Comparison of ENCODE assay signal across 8 mouse cellular contexts in genomic region chr5:137045402-137046323, GRCm38 (mm10). TPM values are rescaled to one million over a fixed set of nuclear protein-coding genes. Genes with fewer than 3 reads are reported as not detected.
A peak's percentile ranks its signal among the peaks of the same experiment; 100 is the strongest.
DNase-seq lines count a peak whose midpoint lies in the region; ATAC-seq lines count a peak whose summit lies in the region.

TSS of gene Ap1s1 (minus strand) at chr5:137046135.

- H3K9me3 ChIP-seq in heart, embryonic 10.5 days, result no peaks in the 10 kb centered on the region
- no peaks in the 10 kb centered on the region for H3K9me3 ChIP-seq in kidney, embryonic 15.5 days (replicated peaks)

- H3K27me3 ChIP-seq in heart, embryonic 10.5 days (ENCODE audit: insufficient read depth, poor library complexity, severe bottlenecking), result no peaks in the 10 kb centered on the region
- H3K27me3 ChIP-seq in kidney, embryonic 15.5 days, result no peaks in the 10 kb centered on the region

- WGBS in heart, embryonic 10.5 days, result under 1% methylated on average over 48 of the region's 48 CpGs
- WGBS in kidney, embryonic 15.5 days, result under 1% methylated on average over 48 of the region's 48 CpGs

- peak within 1 kb of the TSS; percentile 79 for H3K9ac ChIP-seq in kidney, embryonic 15.5 days

- ATAC-seq in erythroblast, adult 5-6 weeks (replicated peaks; ENCODE audit: low FRiP score, poor library complexity, severe bottlenecking), result peak; percentile 83
- peak; percentile 89 for ATAC-seq in kidney, embryonic 15.5 days (replicated peaks; ENCODE audit: low FRiP score)
- ATAC-seq in monocyte, adult 5-6 weeks (replicated peaks; ENCODE audit: insufficient number of reproducible peaks, low FRiP score, low TSS enrichment, poor library complexity, severe bottlenecking), result peak; percentile 77

- peak within 1 kb of the TSS; percentile 90 for H3K4me2 ChIP-seq in kidney, embryonic 15.5 days

- DNase-seq in B cell, adult 2 months, result peak; percentile 94 to 95
- DNase-seq in brain, adult 2 months (ENCODE audit: low read depth, low spot score), result peak; percentile 99
- peak; percentile 99 for DNase-seq in heart, embryonic 10.5 days (ENCODE audit: low spot score)
- DNase-seq in liver, result peak; percentile 96
- peak; percentile 91 to 95 for DNase-seq in spleen, postnatal 4 days (ENCODE audit: low spot score in 2 of 2)

- peak within 1 kb of the TSS; percentile 92 for H3K27ac ChIP-seq in heart, embryonic 10.5 days
- peak within 1 kb of the TSS; percentile 81 for H3K27ac ChIP-seq in kidney, embryonic 15.5 days

- H3K36me3 ChIP-seq in heart, embryonic 10.5 days, result peaks cover 23% of the 10 kb centered on the region
- peaks cover 20% of the 10 kb centered on the region for H3K36me3 ChIP-seq in kidney, embryonic 15.5 days

- H3K4me3 ChIP-seq in heart, embryonic 10.5 days, result peak within 1 kb of the TSS; percentile 76
- peak within 1 kb of the TSS; percentile 80 for H3K4me3 ChIP-seq in kidney, embryonic 15.5 days (replicated peaks)

- peaks cover 20% of the 10 kb centered on the region for H3K4me1 ChIP-seq in heart, embryonic 10.5 days
- peaks cover 14% of the 10 kb centered on the region for H3K4me1 ChIP-seq in kidney, embryonic 15.5 days

RNA-seq across cellular contexts. Expression of gene Ap1s1, which starts in this region (rescaled TPM):
- 2.3 and 3.5 TPM in 2 replicates for total RNA-seq in erythroblast, adult 5-6 weeks (2015; ENCODE audit: low replicate concordance)
- total RNA-seq in erythroblast, adult 5-6 weeks (2017; ENCODE audit: low replicate concordance), result 5.2 and 10.3 TPM in 2 replicates
- polyA plus RNA-seq in heart, embryonic 10.5 days (2016; fragmentation: Nextera tagmentation; extraction: Ambion mirVana), result 177 and 178 TPM in 2 replicates
- 181 and 194 TPM in 2 replicates for polyA plus RNA-seq in kidney, embryonic 15.5 days (2015; fragmentation: Nextera tagmentation; extraction: Ambion mirVana)
- total RNA-seq in monocyte, adult 5-6 weeks (2017), result 11.6 to 30.8 TPM (median 18.7 TPM) in 3 replicates

Comparison
In these comparisons a context has a peak if more than half of its experiments do, and no peak if none do; other contexts are left out.
1. Peak in every context shown above with its lines: DNase-seq, ATAC-seq, H3K4me3 ChIP-seq and H3K27ac ChIP-seq.